Mouse (Mus musculus): ENCODE results near the gene Gpr155. TPM values are rescaled to one million over a fixed set of nuclear protein-coding genes. Genes with fewer than 3 reads are reported as not detected.

Gene Gpr155
- polyA plus RNA-seq, 1 experiment from 2014 or later: 2.7 TPM

DNA sequence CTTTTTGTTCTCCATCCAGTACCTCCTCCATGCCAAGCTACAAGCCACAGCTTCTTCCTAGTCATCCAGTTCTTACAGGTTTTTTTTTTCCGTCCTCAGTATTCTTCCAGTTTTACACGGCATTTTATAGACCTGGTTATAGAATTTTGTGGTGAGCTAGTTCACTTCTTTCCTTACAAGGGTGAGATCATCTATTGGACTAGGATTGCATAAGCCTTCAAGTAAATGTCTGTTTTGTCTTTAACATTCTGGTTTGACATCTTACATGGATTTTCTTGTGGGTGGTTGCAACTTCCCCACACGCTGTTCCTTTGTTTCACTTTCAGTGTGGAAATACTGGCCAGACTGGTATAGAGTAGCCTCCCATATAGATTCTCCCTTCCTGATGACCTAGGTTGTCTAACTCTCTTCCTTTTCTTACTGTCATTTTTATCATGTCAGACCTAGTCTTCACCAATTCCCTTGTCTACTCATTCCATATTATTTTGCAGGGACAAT, 10.5 kb upstream of the Gpr155 start:
- no peak for ATAC-seq (replicated peaks; ENCODE audit: low FRiP score)
- DNase-seq (ENCODE audit: low spot score): no peak
- no peak overlapping the region for H3K4me2 ChIP-seq (ENCODE audit: low read depth, low read length, severe bottlenecking)
- H3K9ac ChIP-seq (ENCODE audit: low read length): no peak overlapping the region
- no peaks in the 10 kb centered on the region for H3K36me3 ChIP-seq (ENCODE audit: control insufficient read depth, insufficient read depth, low read length)
- no peaks in the 10 kb centered on the region for H3K27me3 ChIP-seq (ENCODE audit: control insufficient read depth, insufficient read depth, low read length)
- 90% methylated on average over 3 of the region's 3 CpGs for WGBS
- H3K9me3 ChIP-seq (ENCODE audit: control insufficient read depth, low read length): no peaks in the 10 kb centered on the region
- no peaks in the 10 kb centered on the region for H3K4me1 ChIP-seq (replicated peaks; ENCODE audit: control insufficient read depth, insufficient read depth, low read length)
- no peak overlapping the region for H3K4me3 ChIP-seq (ENCODE audit: low read depth, low read length)
- H3K27ac ChIP-seq (ENCODE audit: low read depth, low read length): no peak overlapping the region

DNA sequence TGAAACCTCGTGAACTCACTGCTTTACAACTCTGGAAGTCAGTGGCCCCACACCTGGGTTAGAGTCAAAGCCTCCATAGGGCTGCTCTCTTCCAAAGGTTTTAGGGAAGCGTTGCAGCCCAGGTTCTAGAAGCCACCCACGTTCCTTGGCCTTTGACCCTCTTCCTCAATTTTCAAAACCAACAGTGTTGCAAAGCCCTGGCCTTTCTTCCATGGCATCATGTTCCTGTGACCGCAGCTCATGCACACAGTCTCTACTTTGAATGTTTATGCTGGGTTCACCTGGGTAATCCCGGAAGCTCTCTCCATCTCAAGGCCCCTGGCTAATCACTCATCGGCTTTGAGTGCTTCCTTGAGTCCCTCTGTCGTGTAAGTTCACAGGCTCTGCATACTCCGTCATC, 9.1 kb upstream of the Gpr155 start:
- Histone ChIP-seq H3K36me3 (ENCODE audit: control insufficient read depth, insufficient read depth, low read length) (no peaks in the 10 kb centered on the region), H3K9ac (ENCODE audit: low read length) (no peak overlapping the region), H3K4me1 (replicated peaks; ENCODE audit: control insufficient read depth, insufficient read depth, low read length) (no peaks in the 10 kb centered on the region), H3K4me2 (ENCODE audit: low read depth, low read length, severe bottlenecking) (no peak overlapping the region), H3K27me3 (ENCODE audit: control insufficient read depth, insufficient read depth, low read length) (no peaks in the 10 kb centered on the region), H3K9me3 (ENCODE audit: control insufficient read depth, low read length) (no peaks in the 10 kb centered on the region), H3K4me3 (ENCODE audit: low read depth, low read length) (no peak overlapping the region), H3K27ac (ENCODE audit: low read depth, low read length) (no peak overlapping the region)
- 89% methylated on average over 8 of the region's 8 CpGs for WGBS
- ATAC-seq (replicated peaks; ENCODE audit: low FRiP score) (no peak), DNase-seq (ENCODE audit: low spot score) (no peak)

DNA sequence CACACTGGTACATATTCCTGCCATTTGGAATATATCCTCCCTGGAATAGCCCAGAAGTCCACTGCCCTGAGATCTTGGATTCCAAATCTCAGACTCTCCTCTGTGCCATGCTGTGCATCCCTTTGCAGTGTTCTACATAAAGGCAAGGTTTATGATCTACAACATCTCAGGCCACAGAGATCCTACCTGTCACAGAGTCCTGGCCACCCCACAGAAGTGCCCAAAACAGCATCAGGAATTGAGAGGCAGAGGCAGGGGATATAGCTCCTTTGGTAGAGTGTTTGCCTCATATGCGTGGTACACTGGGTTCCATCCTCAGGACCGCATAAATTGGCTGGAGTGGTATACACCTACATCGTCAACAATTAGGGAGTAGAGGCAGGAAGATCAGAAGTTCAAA, 8.1 kb upstream of the Gpr155 start:
- H3K36me3 ChIP-seq (ENCODE audit: control insufficient read depth, insufficient read depth, low read length): no peaks in the 10 kb centered on the region
- 83% methylated on average over 3 of the region's 3 CpGs for WGBS
- H3K4me1 ChIP-seq (replicated peaks; ENCODE audit: control insufficient read depth, insufficient read depth, low read length): no peaks in the 10 kb centered on the region
- DNase-seq (ENCODE audit: low spot score) (no peak), ATAC-seq (replicated peaks; ENCODE audit: low FRiP score) (no peak)
- H3K4me2 ChIP-seq (ENCODE audit: low read depth, low read length, severe bottlenecking): no peak overlapping the region
- no peak overlapping the region for H3K27ac ChIP-seq (ENCODE audit: low read depth, low read length)
- H3K9ac ChIP-seq (ENCODE audit: low read length): no peak overlapping the region
- H3K27me3 ChIP-seq (ENCODE audit: control insufficient read depth, insufficient read depth, low read length): no peaks in the 10 kb centered on the region
- no peak overlapping the region for H3K4me3 ChIP-seq (ENCODE audit: low read depth, low read length)
- H3K9me3 ChIP-seq (ENCODE audit: control insufficient read depth, low read length): no peaks in the 10 kb centered on the region

DNA sequence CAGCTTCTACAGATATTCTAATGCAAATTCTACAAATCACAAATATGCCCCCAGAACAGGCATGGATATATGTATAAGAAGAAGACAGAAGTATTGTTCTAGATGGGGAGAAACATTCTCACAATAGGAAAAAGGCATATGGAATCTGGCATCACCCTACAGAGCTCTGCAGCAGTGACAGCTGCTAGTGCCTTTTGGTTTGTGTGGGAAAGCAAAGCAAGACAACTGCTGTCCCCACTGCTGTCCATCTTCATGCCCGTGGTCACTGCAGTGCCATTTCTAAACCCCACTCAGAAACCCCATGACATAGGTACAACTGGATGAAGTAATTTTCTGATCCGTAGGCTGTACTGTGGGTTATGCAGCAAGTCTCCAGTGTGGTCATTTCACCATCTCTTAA, 6.4 kb upstream of the Gpr155 start:
- WGBS: 93% methylated on average over 2 of the region's 2 CpGs
- H3K27ac ChIP-seq (ENCODE audit: low read depth, low read length): no peak overlapping the region
- H3K9me3 ChIP-seq (ENCODE audit: control insufficient read depth, low read length): no peaks in the 10 kb centered on the region
- no peak for DNase-seq (ENCODE audit: low spot score)
- H3K9ac ChIP-seq (ENCODE audit: low read length): no peak overlapping the region
- no peaks in the 10 kb centered on the region for H3K4me1 ChIP-seq (replicated peaks; ENCODE audit: control insufficient read depth, insufficient read depth, low read length)
- no peaks in the 10 kb centered on the region for H3K27me3 ChIP-seq (ENCODE audit: control insufficient read depth, insufficient read depth, low read length)
- H3K36me3 ChIP-seq (ENCODE audit: control insufficient read depth, insufficient read depth, low read length): no peaks in the 10 kb centered on the region
- no peak overlapping the region for H3K4me2 ChIP-seq (ENCODE audit: low read depth, low read length, severe bottlenecking)
- ATAC-seq (replicated peaks; ENCODE audit: low FRiP score): no peak
- no peak overlapping the region for H3K4me3 ChIP-seq (ENCODE audit: low read depth, low read length)

DNA sequence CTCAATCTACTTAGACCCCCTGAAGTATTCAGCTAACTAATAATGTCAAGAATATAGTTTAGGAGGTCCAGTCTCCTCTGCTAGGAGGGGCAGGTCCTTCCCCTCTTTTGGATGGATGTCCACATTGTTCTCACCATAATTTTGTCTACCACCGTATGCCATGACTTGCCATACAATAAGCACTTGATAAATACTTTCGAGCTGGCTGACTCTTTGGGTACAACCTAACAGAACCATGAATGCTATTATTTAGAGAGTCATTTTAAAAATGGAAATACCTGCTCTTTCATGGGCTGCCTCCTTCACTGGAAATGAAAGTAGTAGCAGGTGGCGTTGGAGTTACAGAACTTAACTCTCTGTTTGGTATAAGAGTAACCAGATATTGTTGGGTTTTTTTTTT, 3.6 kb upstream of the Gpr155 start:
- Histone ChIP-seq H3K4me3 (ENCODE audit: low read depth, low read length) (no peak overlapping the region), H3K4me1 (replicated peaks; ENCODE audit: control insufficient read depth, insufficient read depth, low read length) (0 out of 2 replicates have a peak, but pooled peaks cover 3% of the 10 kb centered on the region), H3K27ac (ENCODE audit: low read depth, low read length) (no peak overlapping the region), H3K27me3 (ENCODE audit: control insufficient read depth, insufficient read depth, low read length) (no peaks in the 10 kb centered on the region), H3K4me2 (ENCODE audit: low read depth, low read length, severe bottlenecking) (no peak overlapping the region), H3K36me3 (ENCODE audit: control insufficient read depth, insufficient read depth, low read length) (no peaks in the 10 kb centered on the region), H3K9ac (ENCODE audit: low read length) (no peak overlapping the region), H3K9me3 (ENCODE audit: control insufficient read depth, low read length) (no peaks in the 10 kb centered on the region)
- WGBS: 89% methylated on average over 3 of the region's 3 CpGs
- ATAC-seq (replicated peaks; ENCODE audit: low FRiP score): no peak
- no peak for DNase-seq (ENCODE audit: low spot score)

DNA sequence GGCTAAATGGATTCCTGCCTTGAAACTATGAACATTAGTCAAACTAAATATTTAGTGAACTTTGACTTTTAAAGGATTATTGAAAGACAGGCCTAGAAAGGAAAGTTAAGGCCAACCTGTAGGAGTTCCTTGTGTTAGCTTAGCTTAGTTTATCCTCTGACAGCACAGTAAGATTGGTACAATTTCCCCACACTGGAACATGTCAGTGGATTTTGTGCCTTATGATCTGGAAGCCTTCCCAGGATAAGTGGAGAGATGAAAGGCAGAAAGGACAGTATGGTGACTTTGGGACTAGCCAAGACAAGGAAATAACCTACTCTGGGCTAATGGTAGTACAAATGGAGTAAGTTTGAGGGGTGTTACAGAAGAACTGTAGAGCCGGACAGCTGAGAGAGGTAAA, 1.4 kb upstream of the Gpr155 start:
- 97% methylated on average over 1 of the region's 1 CpGs for WGBS

DNA sequence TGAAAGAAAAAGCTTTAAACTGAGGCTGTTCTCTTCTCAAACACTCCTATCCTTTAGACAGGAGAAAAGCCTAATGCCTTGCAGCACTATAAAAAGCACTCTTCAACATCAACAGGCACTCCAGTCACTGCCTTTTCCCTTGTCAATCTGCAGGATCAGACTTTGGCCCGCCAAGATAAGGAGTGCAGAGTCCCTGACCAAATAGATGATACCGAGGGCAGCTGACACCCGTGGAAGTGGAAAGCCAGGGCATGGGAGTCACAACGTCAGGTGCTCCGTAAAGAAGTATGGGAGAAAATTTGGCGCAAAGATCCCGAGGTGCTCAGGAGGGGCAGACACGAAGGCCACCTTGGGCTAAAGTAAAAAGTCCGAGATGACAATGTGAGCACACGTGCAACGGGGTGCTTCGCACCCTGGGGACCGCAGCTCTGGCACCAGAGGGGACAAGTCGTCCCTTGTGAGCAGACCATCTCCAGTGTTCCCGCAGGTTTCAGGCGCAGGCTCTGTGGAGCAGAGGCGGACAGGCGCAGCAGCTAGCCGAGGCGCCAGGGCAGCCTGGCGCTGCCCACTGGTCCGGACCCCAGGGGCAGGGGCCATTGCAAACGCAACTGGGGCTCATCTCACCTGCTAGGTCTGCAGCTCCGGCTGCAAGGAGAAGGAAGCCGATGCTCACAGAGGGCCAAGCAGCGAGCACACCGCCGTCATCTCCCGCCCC, 574 bp downstream of the Gpr155 start:
- H3K36me3 ChIP-seq (ENCODE audit: control insufficient read depth, insufficient read depth, low read length): no peaks in the 10 kb centered on the region
- no peak for DNase-seq (ENCODE audit: low spot score)
- no peaks in the 10 kb centered on the region for H3K9me3 ChIP-seq (ENCODE audit: control insufficient read depth, low read length)
- peak overlapping the region; percentile 64 for H3K9ac ChIP-seq (ENCODE audit: low read length)
- H3K4me1 ChIP-seq (replicated peaks; ENCODE audit: control insufficient read depth, insufficient read depth, low read length): 0 out of 2 replicates have a peak, but pooled peaks cover 3% of the 10 kb centered on the region
- no peak for ATAC-seq (replicated peaks; ENCODE audit: low FRiP score)
- H3K4me3 ChIP-seq (ENCODE audit: low read depth, low read length): peak overlapping the region; percentile 60
- WGBS: 2% methylated on average over 29 of the region's 29 CpGs
- H3K4me2 ChIP-seq (ENCODE audit: low read depth, low read length, severe bottlenecking): peak overlapping the region; percentile 98
- no peaks in the 10 kb centered on the region for H3K27me3 ChIP-seq (ENCODE audit: control insufficient read depth, insufficient read depth, low read length)
- no peak overlapping the region for H3K27ac ChIP-seq (ENCODE audit: low read depth, low read length)

More for the DNA sequence above, 1.4 kb upstream of the Gpr155 start:
- H3K4me1 ChIP-seq (replicated peaks; ENCODE audit: control insufficient read depth, insufficient read depth, low read length): 0 out of 2 replicates have a peak, but pooled peaks cover 3% of the 10 kb centered on the region
- H3K27ac ChIP-seq (ENCODE audit: low read depth, low read length): no peak overlapping the region
- H3K9me3 ChIP-seq (ENCODE audit: control insufficient read depth, low read length): no peaks in the 10 kb centered on the region
- H3K9ac ChIP-seq (ENCODE audit: low read length): no peak overlapping the region
- no peak for ATAC-seq (replicated peaks; ENCODE audit: low FRiP score)
- no peak for DNase-seq (ENCODE audit: low spot score)
- no peaks in the 10 kb centered on the region for H3K36me3 ChIP-seq (ENCODE audit: control insufficient read depth, insufficient read depth, low read length)
- no peaks in the 10 kb centered on the region for H3K27me3 ChIP-seq (ENCODE audit: control insufficient read depth, insufficient read depth, low read length)
- H3K4me2 ChIP-seq (ENCODE audit: low read depth, low read length, severe bottlenecking): no peak overlapping the region
- H3K4me3 ChIP-seq (ENCODE audit: low read depth, low read length): no peak overlapping the region

DNA sequence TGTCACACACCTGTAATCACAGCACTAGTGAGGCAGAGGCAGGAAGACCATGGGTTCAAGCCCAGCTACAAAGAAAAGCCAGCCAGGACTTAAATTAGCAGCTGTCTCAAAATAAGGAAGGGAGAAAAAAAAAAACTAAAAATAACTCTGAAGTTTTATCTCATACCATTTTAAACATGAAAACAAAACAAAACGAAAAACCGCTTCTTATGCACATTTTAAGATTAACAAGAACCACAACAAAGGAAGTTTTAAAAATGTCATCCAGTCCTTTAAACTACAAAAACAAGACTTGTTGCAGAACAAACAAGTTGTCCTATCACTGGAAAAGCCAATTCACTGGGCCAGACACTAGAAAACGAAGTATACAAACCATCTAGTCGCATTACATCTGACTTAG, 1.2 kb downstream of the Gpr155 start:
- Histone ChIP-seq H3K36me3 (ENCODE audit: control insufficient read depth, insufficient read depth, low read length) (no peaks in the 10 kb centered on the region), H3K27me3 (ENCODE audit: control insufficient read depth, insufficient read depth, low read length) (no peaks in the 10 kb centered on the region), H3K9ac (ENCODE audit: low read length) (no peak overlapping the region), H3K4me1 (replicated peaks; ENCODE audit: control insufficient read depth, insufficient read depth, low read length) (0 out of 2 replicates have a peak, but pooled peaks cover 3% of the 10 kb centered on the region), H3K4me2 (ENCODE audit: low read depth, low read length, severe bottlenecking) (no peak overlapping the region; the same call in 1 of the 2 replicates), H3K27ac (ENCODE audit: low read depth, low read length) (no peak overlapping the region), H3K4me3 (ENCODE audit: low read depth, low read length) (no peak overlapping the region), H3K9me3 (ENCODE audit: control insufficient read depth, low read length) (no peaks in the 10 kb centered on the region)
- WGBS: 81% methylated on average over 4 of the region's 4 CpGs
- ATAC-seq (replicated peaks; ENCODE audit: low FRiP score) (no peak), DNase-seq (ENCODE audit: low spot score) (no peak)
